In genomic region chr9:95845711-95846110, GRCm38 (mm10) we compare ENCODE assay signal across 9 mouse cellular contexts. TPM values are rescaled to one million over a fixed set of nuclear protein-coding genes. Genes with fewer than 3 reads are reported as not detected.
DNase-seq lines count a peak whose midpoint lies in the region; ATAC-seq lines count a peak whose summit lies in the region.
"Had no signal": no experiment of that assay in that cellular context is flagged by ENCODE, and none has a peak within 500 bp of the region (broad histone marks: within the 10 kb centered on the region; RNA-seq: fewer than 3 reads in every experiment).

No protein-coding gene starts in this region.

- H3K9ac ChIP-seq in lung, embryonic 15.5 days, result no peak overlapping the region

- no peaks in the 10 kb centered on the region for H3K9me3 ChIP-seq in megakaryocyte, embryonic 14.5 days
- no peaks in the 10 kb centered on the region for H3K9me3 ChIP-seq in lung, embryonic 15.5 days

- H3K36me3 ChIP-seq in megakaryocyte, embryonic 14.5 days (replicated peaks; ENCODE audit: low read length), result peaks cover 29% of the 10 kb centered on the region
- H3K36me3 ChIP-seq in lung, embryonic 15.5 days, result no peaks in the 10 kb centered on the region

- no peak for ATAC-seq in megakaryocyte, adult 5-6 weeks (ENCODE audit: poor library complexity, severe bottlenecking)
- no peak for ATAC-seq in lung, embryonic 15.5 days (ENCODE audit: borderline replicate concordance, extremely low read depth, low FRiP score, low TSS enrichment)

- 46% methylated on average over 4 of the region's 4 CpGs for WGBS in lung, embryonic 15.5 days

- intact Hi-C loops in gastrocnemius, postnatal 14 days (cut with DNase I; ENCODE audit: low total_unique reads), result no loop called here

- peak; percentile 68 for DNase-seq in kidney, adult 9 months
- DNase-seq in yolk sac, embryonic 10.5 days (ENCODE audit: low spot score), result peak; percentile 82
- no peak for DNase-seq in gastrocnemius, postnatal 14 days
- DNase-seq in cerebellum, adult 11 months, result no peak
- no peak for DNase-seq in embryo, embryonic 10 days (ENCODE audit: low spot score)

- no peaks in the 10 kb centered on the region for H3K27me3 ChIP-seq in megakaryocyte, embryonic 14.5 days (replicated peaks)
- H3K27me3 ChIP-seq in lung, embryonic 15.5 days, result peaks cover 17% of the 10 kb centered on the region; the same call in 1 of the 2 replicates

- peak overlapping the region; percentile 97 for H3K4me2 ChIP-seq in lung, embryonic 15.5 days

- 0 out of 2 replicates have a peak overlapping the region, but pooled peaks have one; percentile 69 for H3K27ac ChIP-seq in lung, embryonic 15.5 days

- peak overlapping the region; percentile 94 for H3K4me3 ChIP-seq in megakaryocyte, embryonic 14.5 days (replicated peaks)
- peak overlapping the region; percentile 62 for H3K4me3 ChIP-seq in lung, embryonic 15.5 days

- peaks cover 67% of the 10 kb centered on the region for H3K4me1 ChIP-seq in megakaryocyte, embryonic 14.5 days
- H3K4me1 ChIP-seq in lung, embryonic 15.5 days, result peaks cover 3% of the 10 kb centered on the region; the same call in 1 of the 2 replicates

RNA-seq across cellular contexts. Expression of gene Pls1, which starts 0.6 kb away (rescaled TPM):
- polyA plus RNA-seq in megakaryocyte, embryonic 14.5 days (2012; ENCODE audit: insufficient read depth, low replicate concordance), result 4.0 and 14.4 TPM in 2 replicates
- total RNA-seq in megakaryocyte, adult 5-6 weeks (2015), result 0.05 TPM in 1 of 2 replicates, not detected in the other
- total RNA-seq in megakaryocyte, adult 5-6 weeks (2017), result 0.07 TPM in 1 of 2 replicates, not detected in the other
- polyA plus RNA-seq in lung, embryonic 15.5 days (2015; fragmentation: Nextera tagmentation; extraction: Ambion mirVana), result 11.5 and 12.1 TPM in 2 replicates
- total RNA-seq in gastrocnemius, postnatal 14 days (2021), result under 1 TPM; 0.13 to 0.33 TPM
- polyA plus RNA-seq: erythroblast, embryonic 14.5 days had no signal

RNA-seq across cellular contexts. Expression of gene Atr, which starts 11.7 kb away (rescaled TPM):
- polyA plus RNA-seq in megakaryocyte, embryonic 14.5 days (2012; ENCODE audit: insufficient read depth, low replicate concordance), result 0.63 TPM in 1 of 2 replicates, not detected in the other
- 12.7 and 13.0 TPM in 2 replicates for total RNA-seq in megakaryocyte, adult 5-6 weeks (2015)
- 21.6 and 22.5 TPM in 2 replicates for total RNA-seq in megakaryocyte, adult 5-6 weeks (2017)
- 13.0 and 13.7 TPM in 2 replicates for polyA plus RNA-seq in lung, embryonic 15.5 days (2015; fragmentation: Nextera tagmentation; extraction: Ambion mirVana)
- total RNA-seq in gastrocnemius, postnatal 14 days (2021), result 1 to 10 TPM; 4.4 to 4.6 TPM

Comparison
In these comparisons a context has a peak if more than half of its experiments do, and no peak if none do; other contexts are left out.
1. DNase-seq: peak in kidney, adult 9 months (single experiment) and yolk sac, embryonic 10.5 days (single experiment); none in gastrocnemius, postnatal 14 days (single experiment), cerebellum, adult 11 months (single experiment) and embryo, embryonic 10 days (single experiment).